Mouse (Mus musculus): ENCODE results near the gene Espl1.

Espl1 gene

GRCm38 (mm10) chr15:102295633-102296367, at the start of gene Espl1:
Gene Espl1, plus strand, starts transcription at chr15:102296266.
- peak; percentile 93 for DNase-seq

DNA sequence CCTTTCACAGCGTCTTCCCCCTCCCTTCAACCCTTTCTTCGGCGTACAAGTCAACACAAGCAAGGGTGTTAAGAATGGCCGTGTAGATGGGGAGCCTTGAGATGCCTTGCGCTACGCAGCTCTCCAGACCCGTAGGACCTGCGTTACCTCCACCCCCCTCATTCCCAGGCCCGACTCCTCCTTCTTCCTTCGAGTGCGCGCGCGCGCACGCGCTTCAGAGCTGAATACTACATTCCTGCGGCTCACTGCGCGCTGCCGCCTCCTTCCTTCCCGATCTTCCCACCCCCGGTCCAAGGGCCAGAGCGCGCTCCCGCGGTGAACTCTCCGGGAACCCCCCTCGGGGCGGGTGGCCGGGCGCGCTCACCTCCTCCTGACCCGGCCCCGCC, 49.2 kb upstream of the Espl1 start:
- DNase-seq, result peak; percentile 93

DNA sequence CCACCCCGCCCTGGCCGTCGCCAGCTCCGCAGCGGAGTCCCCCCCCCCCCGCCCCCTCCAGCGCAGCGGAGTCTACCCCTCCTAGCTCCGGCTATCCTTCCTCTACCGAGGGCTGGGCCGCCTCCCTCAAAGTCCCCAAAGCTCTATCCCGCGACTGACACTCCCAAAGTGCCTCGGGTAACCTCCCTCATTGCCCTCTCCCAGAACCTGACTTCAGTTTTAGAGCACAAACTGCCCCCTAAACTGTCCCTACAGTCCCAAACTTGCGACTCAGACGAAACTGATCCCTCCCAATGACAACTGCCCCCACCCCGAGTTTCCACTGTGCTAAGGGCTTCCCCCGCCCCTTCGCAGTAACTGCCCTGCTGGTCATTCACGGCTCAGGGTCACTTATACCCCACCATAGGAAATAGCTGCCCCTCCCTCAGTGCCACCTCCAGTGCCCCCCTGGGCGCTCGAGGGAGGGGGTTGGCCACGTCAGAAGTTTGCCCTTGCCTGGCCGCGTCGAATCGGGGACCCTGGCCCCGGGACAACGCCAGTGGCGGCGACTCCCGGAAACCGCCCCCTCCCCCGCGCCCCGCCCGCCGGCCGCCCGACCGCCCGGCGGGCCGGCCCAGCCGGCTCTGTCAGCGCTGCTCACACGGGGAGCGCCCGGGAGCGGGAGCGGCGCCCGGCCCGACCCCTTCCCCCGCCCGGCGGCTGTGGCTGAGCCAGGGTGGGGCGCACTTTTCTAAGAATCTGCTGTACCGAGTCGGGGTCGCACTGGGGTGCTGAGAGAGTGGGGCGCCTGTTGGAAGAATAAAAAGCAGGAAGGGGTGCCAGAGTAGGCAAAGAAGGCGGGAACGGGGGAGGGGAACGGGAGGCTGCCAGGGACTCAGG, 48.6 kb upstream of the Espl1 start:
- peak; percentile 67 for DNase-seq

- no peak for DNase-seq
Measured at GRCm38 (mm10) chr15:102248131-102248811, 47.8 kb upstream of the Espl1 start.

- DNase-seq, result peak; percentile 42
Measured at GRCm38 (mm10) chr15:102248812-102249191, 47.3 kb upstream of the Espl1 start.

DNA sequence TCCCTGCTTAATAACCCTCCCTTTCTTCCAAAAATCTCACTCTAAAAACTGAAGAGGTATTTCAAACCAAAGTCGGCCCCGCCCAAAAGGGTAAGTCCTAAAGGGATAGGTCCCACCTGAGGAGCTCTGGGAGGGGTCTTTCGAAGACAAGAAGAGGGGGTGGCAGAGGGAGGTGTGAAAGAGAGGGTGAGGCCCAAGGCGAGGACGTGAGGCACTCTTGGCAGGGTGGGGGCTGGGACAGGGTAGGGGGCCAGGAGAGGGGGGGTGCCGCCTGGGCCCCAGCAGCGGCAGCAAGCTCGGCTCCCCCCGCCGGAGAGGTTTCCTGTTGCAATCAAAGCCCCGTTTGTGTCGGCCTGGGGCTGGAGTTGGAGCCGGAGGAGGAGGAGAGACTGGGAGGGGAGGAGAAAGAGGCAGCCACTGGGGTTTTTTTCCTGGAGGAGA, 46.8 kb upstream of the Espl1 start:
- DNase-seq, result no peak

DNA sequence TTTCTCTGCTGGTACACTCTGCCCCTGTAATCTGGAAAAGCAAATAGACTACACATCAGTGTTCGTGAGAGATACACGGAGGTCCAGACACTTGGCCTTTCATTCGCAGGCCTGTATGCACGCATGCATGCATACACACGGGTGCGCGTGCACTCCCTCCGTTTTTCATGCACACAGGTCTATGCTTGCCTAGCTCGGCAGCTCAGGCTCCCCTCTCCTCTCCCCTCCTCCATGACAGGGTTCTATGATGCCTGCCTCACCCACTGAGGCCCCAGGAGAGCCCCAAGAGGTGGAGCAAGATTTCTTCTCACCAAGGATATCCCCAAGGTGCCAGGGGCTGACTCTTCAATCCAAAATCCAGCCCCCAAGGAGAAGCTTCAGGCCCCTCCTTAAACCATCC, 46.1 kb upstream of the Espl1 start:
- DNase-seq, result no peak

GRCm38 (mm10) chr15:102250521-102250920, 45.5 kb upstream of the Espl1 start:
- no peak for DNase-seq

DNA sequence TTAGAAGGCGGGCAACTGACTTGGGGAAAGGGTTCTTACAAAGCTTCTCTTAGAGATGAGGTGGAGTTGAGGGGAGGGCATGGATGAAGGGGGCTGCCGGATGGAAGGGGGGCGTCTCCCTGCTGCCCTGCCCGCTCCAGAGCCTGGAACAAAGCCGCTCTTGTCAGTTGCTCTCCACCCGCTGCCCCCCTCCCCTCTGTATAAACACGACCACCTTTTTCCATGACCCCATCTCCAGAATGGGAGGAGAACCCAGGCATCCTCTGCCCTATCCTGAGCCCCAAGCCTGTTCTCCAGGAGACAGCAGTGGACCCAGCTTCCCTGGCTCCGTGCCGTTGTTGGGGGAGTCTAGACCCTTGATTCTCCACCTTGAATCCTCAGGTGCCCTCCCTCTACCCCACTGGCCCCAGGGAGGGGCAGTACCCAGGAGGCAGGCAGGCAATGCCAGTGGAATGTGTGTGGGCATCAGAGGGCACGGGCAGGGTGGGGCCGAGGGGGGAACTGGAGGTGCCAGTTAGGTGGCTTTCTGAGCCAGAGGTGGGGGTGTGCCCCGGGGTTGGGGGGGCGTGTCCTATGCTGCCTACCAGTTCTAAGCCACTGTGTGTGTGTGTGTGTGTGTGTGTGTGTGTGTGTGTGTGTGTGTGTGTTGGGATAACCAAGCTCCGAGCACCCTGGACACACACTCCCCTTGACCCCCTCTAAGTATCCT, 40.4 kb upstream of the Espl1 start:
- peak; percentile 43 for DNase-seq

DNA sequence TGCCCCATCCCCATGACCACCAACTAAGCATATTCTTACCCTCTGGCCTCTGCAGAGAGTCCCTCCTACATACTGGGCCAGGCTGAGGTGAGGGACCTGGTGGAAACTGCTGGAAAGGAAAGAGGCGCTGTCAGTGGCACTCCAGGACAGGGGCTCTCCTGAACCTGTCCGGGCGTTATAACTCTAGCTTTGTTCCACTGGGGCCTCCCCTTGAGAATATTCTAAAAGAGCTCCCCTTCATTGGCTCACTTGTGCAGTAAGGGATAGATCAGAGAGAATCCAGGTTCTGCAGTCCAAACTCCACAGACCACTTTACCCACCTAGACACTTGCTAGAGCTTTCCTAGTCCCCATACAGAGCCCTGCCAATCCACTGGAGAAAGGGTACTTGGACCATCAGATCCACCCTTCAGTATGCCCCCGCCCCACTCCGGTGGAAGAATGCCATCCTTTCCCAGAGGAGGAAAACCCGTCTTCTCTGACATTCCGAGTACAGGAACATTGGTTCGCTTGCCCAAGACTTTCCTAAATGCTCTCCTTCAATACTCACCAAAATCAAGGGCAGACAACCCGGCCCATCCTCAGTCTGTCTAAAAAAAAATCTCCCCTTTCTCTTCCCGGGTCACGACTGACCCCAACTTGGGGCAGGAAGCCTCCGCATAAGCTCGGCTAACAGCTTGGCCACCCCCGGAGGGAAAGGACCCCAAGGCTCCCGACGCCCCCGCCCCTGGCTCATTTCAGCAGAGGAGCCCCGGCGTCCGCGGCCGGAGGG, 39.5 kb upstream of the Espl1 start:
- DNase-seq, result peak; percentile 57

GRCm38 (mm10) chr15:102257202-102258075, 38.6 kb upstream of the Espl1 start, which contains the start of gene Rarg:
Gene Rarg, minus strand, starts transcription at chr15:102257517.
- peak; percentile 81 for DNase-seq

DNA sequence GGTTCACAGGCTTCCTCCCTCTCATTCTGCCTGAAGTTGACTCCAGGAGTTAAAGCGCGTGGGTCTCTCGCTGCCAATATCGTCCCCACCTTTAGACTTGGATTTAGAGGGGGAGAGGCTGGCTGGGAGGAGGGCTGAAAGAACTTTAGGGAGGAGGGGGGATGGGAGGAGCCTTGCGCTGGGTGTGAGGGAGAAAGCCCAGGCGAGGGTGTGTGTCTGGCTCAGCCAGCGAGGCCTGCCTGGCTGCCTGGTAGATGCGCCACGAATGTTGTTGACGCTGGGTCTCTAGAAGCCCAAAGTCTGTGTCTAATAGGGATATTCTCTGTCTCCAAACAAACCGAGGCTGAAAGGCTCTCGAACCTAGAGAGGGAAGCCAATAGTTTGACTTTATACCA, 38.0 kb upstream of the Espl1 start:
- peak; percentile 67 for DNase-seq

DNA sequence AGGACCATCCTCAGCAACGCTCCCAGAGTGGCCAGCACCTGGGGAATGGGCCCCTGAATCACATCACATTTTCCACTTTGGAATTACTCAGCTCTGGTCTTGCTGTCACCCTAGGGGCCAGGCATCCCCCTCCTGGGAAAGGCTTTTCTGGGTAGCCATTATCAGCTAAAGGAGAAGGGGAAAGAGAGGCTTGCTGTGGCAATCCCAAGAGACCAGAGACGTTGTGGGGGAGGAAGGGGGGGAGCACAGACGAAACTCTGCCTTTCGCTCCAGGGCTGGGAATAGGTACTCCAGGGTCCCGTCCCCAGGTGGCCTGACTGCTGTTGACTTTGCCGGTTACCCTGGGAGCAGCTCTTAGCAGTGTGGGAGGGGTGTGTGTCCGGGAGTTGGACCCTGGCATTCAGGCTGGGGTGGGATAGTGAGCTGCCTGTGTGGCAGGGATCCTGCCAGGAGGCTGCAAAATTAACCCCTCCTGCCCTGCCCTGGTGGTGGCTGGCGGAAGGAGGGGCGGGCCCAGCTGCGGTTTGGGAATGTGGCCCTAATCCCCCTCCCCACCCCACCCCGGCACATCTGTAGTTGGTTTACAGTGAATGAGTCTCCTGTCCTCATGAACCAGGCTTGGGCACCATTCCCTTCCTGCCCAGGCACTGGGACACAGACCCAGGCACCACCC, 37.3 kb upstream of the Espl1 start:
- DNase-seq, result peak; percentile 44

DNA sequence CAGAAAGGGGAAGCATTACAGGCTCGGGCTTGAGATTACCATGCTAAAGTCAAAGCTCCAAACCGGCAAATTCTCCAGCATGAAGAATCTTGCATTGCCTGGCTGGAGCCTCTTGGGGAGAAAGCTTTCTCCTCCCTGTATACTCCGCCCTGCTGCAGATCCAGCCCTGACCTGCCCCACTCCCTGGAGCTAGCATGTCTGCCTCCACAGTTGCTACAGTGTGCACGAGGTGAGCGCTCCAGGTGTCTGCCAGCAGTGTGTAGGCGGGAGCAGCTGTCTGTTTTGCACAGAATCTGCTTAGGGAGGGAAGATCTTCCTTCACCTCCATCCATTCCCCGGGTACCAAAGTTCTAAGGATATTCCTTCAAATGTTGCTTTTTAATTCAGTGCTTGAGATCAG, 33.5 kb upstream of the Espl1 start:
- no peak for DNase-seq

- no peak for DNase-seq
Measured at GRCm38 (mm10) chr15:102263037-102263436, 33.0 kb upstream of the Espl1 start.

- no peak for DNase-seq
Measured at GRCm38 (mm10) chr15:102265548-102265947, 30.5 kb upstream of the Espl1 start.

- DNase-seq, result no peak
Measured at GRCm38 (mm10) chr15:102270274-102270960, 25.6 kb upstream of the Espl1 start, which contains the start of gene Gm9918. Gene Gm9918, plus strand, starts transcription at chr15:102270563.

- no peak for DNase-seq
Measured at GRCm38 (mm10) chr15:102271441-102271840, 24.6 kb upstream of the Espl1 start.

- no peak for DNase-seq
Measured at GRCm38 (mm10) chr15:102273982-102274716, 21.9 kb upstream of the Espl1 start.
